Mouse (Mus musculus): ENCODE measurements around the gene Cbr2. TPM values are rescaled to one million over a fixed set of nuclear protein-coding genes. Genes with fewer than 3 reads are reported as not detected.
"Not testable (repeated sequence)": the region's sequence is repeated elsewhere in the genome, so short reads cannot be mapped to it uniquely, and the experiment has no call there.

The Cbr2 gene
- polyA plus RNA-seq, 1 experiment from 2014 or later: 0.70 TPM

- ATAC-seq (replicated peaks; ENCODE audit: low FRiP score, low TSS enrichment, low read depth): no peak
- Histone ChIP-seq H3K4me2 (ENCODE audit: low read length) (no peak overlapping the region), H3K27me3 (replicated peaks; ENCODE audit: control insufficient read depth, insufficient read depth, low read length) (no peaks in the 10 kb centered on the region), H3K4me1 (replicated peaks; ENCODE audit: control insufficient read depth, insufficient read depth, low read length) (no peaks in the 10 kb centered on the region), H3K4me3 (ENCODE audit: low read depth, low read length) (no peak overlapping the region), H3K9ac (ENCODE audit: low read length) (no peak overlapping the region), H3K27ac (ENCODE audit: low read depth) (no peak overlapping the region), H3K9me3 (ENCODE audit: control insufficient read depth, low read length) (no peaks in the 10 kb centered on the region), H3K36me3 (ENCODE audit: control insufficient read depth, insufficient read depth, low read length) (no peaks in the 10 kb centered on the region)
- DNase-seq (ENCODE audit: low spot score): no peak
- WGBS: 73% methylated on average over 7 of the region's 7 CpGs
Observed at GRCm38 (mm10) chr11:120744121-120744701, 12.3 kb upstream of the Cbr2 start.

GRCm38 (mm10) chr11:120740981-120741380, 9.1 kb upstream of the Cbr2 start:
- H3K9me3 ChIP-seq (ENCODE audit: control insufficient read depth, low read length): no peaks in the 10 kb centered on the region
- no peak overlapping the region for H3K4me3 ChIP-seq (ENCODE audit: low read depth, low read length)
- H3K36me3 ChIP-seq (ENCODE audit: control insufficient read depth, insufficient read depth, low read length): no peaks in the 10 kb centered on the region
- H3K4me2 ChIP-seq (ENCODE audit: low read length): no peak overlapping the region
- no peak for DNase-seq (ENCODE audit: low spot score)
- no peak overlapping the region for H3K9ac ChIP-seq (ENCODE audit: low read length)
- no peaks in the 10 kb centered on the region for H3K4me1 ChIP-seq (replicated peaks; ENCODE audit: control insufficient read depth, insufficient read depth, low read length)
- H3K27ac ChIP-seq (ENCODE audit: low read depth): no peak overlapping the region
- no peak for ATAC-seq (replicated peaks; ENCODE audit: low FRiP score, low TSS enrichment, low read depth)
- 88% methylated on average over 5 of the region's 5 CpGs for WGBS
- H3K27me3 ChIP-seq (replicated peaks; ENCODE audit: control insufficient read depth, insufficient read depth, low read length): no peaks in the 10 kb centered on the region

GRCm38 (mm10) chr11:120736424-120736823, 4.5 kb upstream of the Cbr2 start:
- no peaks in the 10 kb centered on the region for H3K4me1 ChIP-seq (replicated peaks; ENCODE audit: control insufficient read depth, insufficient read depth, low read length)

GRCm38 (mm10) chr11:120733521-120733920, 1.6 kb upstream of the Cbr2 start:
- Histone ChIP-seq H3K9me3 (ENCODE audit: control insufficient read depth, low read length) (no peaks in the 10 kb centered on the region), H3K36me3 (ENCODE audit: control insufficient read depth, insufficient read depth, low read length) (no peaks in the 10 kb centered on the region), H3K9ac (ENCODE audit: low read length) (no peak overlapping the region), H3K4me3 (ENCODE audit: low read depth, low read length) (no peak overlapping the region), H3K27me3 (replicated peaks; ENCODE audit: control insufficient read depth, insufficient read depth, low read length) (no peaks in the 10 kb centered on the region), H3K27ac (ENCODE audit: low read depth) (no peak overlapping the region), H3K4me1 (replicated peaks; ENCODE audit: control insufficient read depth, insufficient read depth, low read length) (no peaks in the 10 kb centered on the region), H3K4me2 (ENCODE audit: low read length) (no peak overlapping the region)
- 54% methylated on average over 6 of the region's 6 CpGs for WGBS
- DNase-seq (ENCODE audit: low spot score) (no peak), ATAC-seq (replicated peaks; ENCODE audit: low FRiP score, low TSS enrichment, low read depth) (no peak)

More at GRCm38 (mm10) chr11:120736424-120736823, 4.5 kb upstream of the Cbr2 start:
- Histone ChIP-seq H3K4me3 (ENCODE audit: low read depth, low read length) (no peak overlapping the region), H3K4me2 (ENCODE audit: low read length) (no peak overlapping the region), H3K9ac (ENCODE audit: low read length) (no peak overlapping the region), H3K27ac (ENCODE audit: low read depth) (no peak overlapping the region), H3K9me3 (ENCODE audit: control insufficient read depth, low read length) (no peaks in the 10 kb centered on the region), H3K27me3 (replicated peaks; ENCODE audit: control insufficient read depth, insufficient read depth, low read length) (no peaks in the 10 kb centered on the region), H3K36me3 (ENCODE audit: control insufficient read depth, insufficient read depth, low read length) (no peaks in the 10 kb centered on the region)
- no peak for ATAC-seq (replicated peaks; ENCODE audit: low FRiP score, low TSS enrichment, low read depth)
- DNase-seq (ENCODE audit: low spot score): no peak
- 74% methylated on average over 6 of the region's 6 CpGs for WGBS

GRCm38 (mm10) chr11:120731395-120731794, 519 bp downstream of the Cbr2 start:
- Histone ChIP-seq H3K4me1 (replicated peaks; ENCODE audit: control insufficient read depth, insufficient read depth, low read length) (peaks cover 5% of the 10 kb centered on the region; the same call in 1 of the 2 replicates), H3K9ac (ENCODE audit: low read length) (no peak overlapping the region), H3K4me2 (ENCODE audit: low read length) (no peak overlapping the region), H3K36me3 (ENCODE audit: control insufficient read depth, insufficient read depth, low read length) (no peaks in the 10 kb centered on the region), H3K27me3 (replicated peaks; ENCODE audit: control insufficient read depth, insufficient read depth, low read length) (no peaks in the 10 kb centered on the region), H3K4me3 (ENCODE audit: low read depth, low read length) (no peak overlapping the region), H3K27ac (ENCODE audit: low read depth) (no peak overlapping the region), H3K9me3 (ENCODE audit: control insufficient read depth, low read length) (no peaks in the 10 kb centered on the region)
- no peak for ATAC-seq (replicated peaks; ENCODE audit: low FRiP score, low TSS enrichment, low read depth)
- no peak for DNase-seq (ENCODE audit: low spot score)
- WGBS: 93% methylated on average over 1 of the region's 1 CpGs

- 90% methylated on average over 10 of the region's 10 CpGs for WGBS
- no peak for ATAC-seq (replicated peaks; ENCODE audit: low FRiP score, low TSS enrichment, low read depth)
Observed at GRCm38 (mm10) chr11:120730331-120730870, 1.5 kb downstream of the Cbr2 start.

GRCm38 (mm10) chr11:120729432-120730050, 2.4 kb downstream of the Cbr2 start:
- not testable (repeated sequence) for H3K4me1 ChIP-seq (replicated peaks; ENCODE audit: control insufficient read depth, insufficient read depth, low read length); H3K4me3 ChIP-seq (ENCODE audit: low read depth, low read length); H3K9me3 ChIP-seq (ENCODE audit: control insufficient read depth, low read length); H3K36me3 ChIP-seq (ENCODE audit: control insufficient read depth, insufficient read depth, low read length); H3K9ac ChIP-seq (ENCODE audit: low read length); DNase-seq (ENCODE audit: low spot score); H3K27me3 ChIP-seq (replicated peaks; ENCODE audit: control insufficient read depth, insufficient read depth, low read length); H3K27ac ChIP-seq (ENCODE audit: low read depth)
- WGBS: 1% methylated on average over 17 of the region's 21 CpGs
- peak; percentile 29; the same call in 1 of the 2 replicates for ATAC-seq (replicated peaks; ENCODE audit: low FRiP score, low TSS enrichment, low read depth)
- peak overlapping the region; percentile 31 for H3K4me2 ChIP-seq (ENCODE audit: low read length)

More at GRCm38 (mm10) chr11:120730331-120730870, 1.5 kb downstream of the Cbr2 start:
- H3K27me3 ChIP-seq (replicated peaks; ENCODE audit: control insufficient read depth, insufficient read depth, low read length): no peaks in the 10 kb centered on the region
- no peak overlapping the region for H3K4me2 ChIP-seq (ENCODE audit: low read length)
- H3K36me3 ChIP-seq (ENCODE audit: control insufficient read depth, insufficient read depth, low read length): no peaks in the 10 kb centered on the region
- no peaks in the 10 kb centered on the region for H3K9me3 ChIP-seq (ENCODE audit: control insufficient read depth, low read length)
- no peak overlapping the region for H3K4me3 ChIP-seq (ENCODE audit: low read depth, low read length)
- H3K4me1 ChIP-seq (replicated peaks; ENCODE audit: control insufficient read depth, insufficient read depth, low read length): peaks cover 6% of the 10 kb centered on the region; the same call in 1 of the 2 replicates
- no peak overlapping the region for H3K9ac ChIP-seq (ENCODE audit: low read length)
- DNase-seq (ENCODE audit: low spot score): no peak
- no peak overlapping the region for H3K27ac ChIP-seq (ENCODE audit: low read depth)

- ATAC-seq (replicated peaks; ENCODE audit: low FRiP score, low TSS enrichment, low read depth) (no peak), DNase-seq (ENCODE audit: low spot score) (no peak)
- H3K4me1 ChIP-seq (replicated peaks; ENCODE audit: control insufficient read depth, insufficient read depth, low read length): peaks cover 6% of the 10 kb centered on the region; the same call in 1 of the 2 replicates
- H3K9me3 ChIP-seq (ENCODE audit: control insufficient read depth, low read length): no peaks in the 10 kb centered on the region
- no peak overlapping the region for H3K9ac ChIP-seq (ENCODE audit: low read length)
- 69% methylated on average over 11 of the region's 11 CpGs for WGBS
- H3K4me2 ChIP-seq (ENCODE audit: low read length): no peak overlapping the region
- no peak overlapping the region for H3K4me3 ChIP-seq (ENCODE audit: low read depth, low read length)
- no peaks in the 10 kb centered on the region for H3K36me3 ChIP-seq (ENCODE audit: control insufficient read depth, insufficient read depth, low read length)
- no peak overlapping the region for H3K27ac ChIP-seq (ENCODE audit: low read depth)
- H3K27me3 ChIP-seq (replicated peaks; ENCODE audit: control insufficient read depth, insufficient read depth, low read length): no peaks in the 10 kb centered on the region
Observed at GRCm38 (mm10) chr11:120728530-120729240, 3.2 kb downstream of the Cbr2 start.

Measured in intestine, embryonic 14.5 days (tissue).